Mouse (Mus musculus) midbrain, embryonic 15.5 days (tissue): ENCODE data around the gene Tnks2. TPM values are rescaled to one million over a fixed set of nuclear protein-coding genes. Genes with fewer than 3 reads are reported as not detected.
A peak's percentile ranks its signal among the peaks of the same experiment; 100 is the strongest.
"Not testable (repeated sequence)": the region's sequence is repeated elsewhere in the genome, so short reads cannot be mapped to it uniquely, and the experiment has no call there.

Experiments used
- ATAC-seq: fragments of 200-750 bp; cut with Nextera tagmentation; replicated peaks from 2 replicates; pipeline ENCODE4 v1.8.0; 2017; ENCODE audit warnings: moderate TSS enrichment
- H3K27ac ChIP-seq: fragments of 300-500 bp; sonication (generic); 2 replicates; pipeline ENCODE4 v1.5.1; 2015; ENCODE audit warnings: mild to moderate bottlenecking, inconsistent platforms
- H3K27me3 ChIP-seq: fragments of 300-500 bp; sonication (generic); replicated peaks from 2 replicates; pipeline ENCODE4 v1.6.1; 2015; ENCODE audit warnings: inconsistent platforms
- H3K36me3 ChIP-seq: fragments of 300-500 bp; sonication (generic); replicated peaks from 2 replicates; pipeline ENCODE4 v1.6.1; 2015; ENCODE audit warnings: inconsistent platforms
- H3K4me1 ChIP-seq: fragments of 300-500 bp; sonication (generic); 2 replicates; pipeline ENCODE4 v1.6.1; 2015; ENCODE audit warnings: inconsistent platforms
- H3K4me2 ChIP-seq: fragments of 300-500 bp; sonication (generic); 2 replicates; pipeline ENCODE4 v1.6.1; 2015; ENCODE audit warnings: inconsistent platforms, mild to moderate bottlenecking, moderate library complexity
- H3K4me3 ChIP-seq: fragments of 300-500 bp; sonication (generic); 2 replicates; pipeline ENCODE4 v1.5.1; 2015; ENCODE audit warnings: mild to moderate bottlenecking, inconsistent platforms
- H3K9ac ChIP-seq: fragments of 300-500 bp; sonication (generic); 2 replicates; pipeline ENCODE4 v1.6.1; 2015; ENCODE audit warnings: mild to moderate bottlenecking, inconsistent platforms
- H3K9me3 ChIP-seq: fragments of 300-500 bp; sonication (generic); 2 replicates; pipeline ENCODE4 v1.6.1; 2016; ENCODE audit warnings: inconsistent platforms
- WGBS: fragments of 180-500 bp; shearing (Covaris S2); methylation state at CpG from one replicate; pipeline ENCODE4 v1.1.7; 2015; ENCODE audit warnings: mixed read lengths; 5-methylcytosine and 5-hydroxymethylcytosine counted together
- polyA plus RNA-seq: library from polyadenylated mRNA; unstranded; fragments of >200 nt; fragmentation: Nextera tagmentation; extraction: Ambion mirVana; gene quantifications from 2 replicates; pipeline ENCODE4 v1.2.1, GENCODE M21; 2015

The Tnks2 gene
- polyA plus RNA-seq, 1 experiment from 2014 or later = 51.2 TPM

- Histone ChIP-seq H3K4me3 (peak overlapping the region; percentile 75), H3K27me3 (no peaks in the 10 kb centered on the region), H3K27ac (peak overlapping the region; percentile 94), H3K9me3 (no peaks in the 10 kb centered on the region), H3K36me3 (no peaks in the 10 kb centered on the region), H3K4me2 (peak overlapping the region; percentile 65), H3K4me1 (peaks cover 25% of the 10 kb centered on the region), H3K9ac (peak overlapping the region; percentile 56)
- 5% methylated on average over 19 of the region's 19 CpGs for WGBS
- peak; percentile 40 for ATAC-seq
These were observed 863 bp upstream of the Tnks2 start for GRCm38 (mm10) chr19:36832951-36833787.

DNA sequence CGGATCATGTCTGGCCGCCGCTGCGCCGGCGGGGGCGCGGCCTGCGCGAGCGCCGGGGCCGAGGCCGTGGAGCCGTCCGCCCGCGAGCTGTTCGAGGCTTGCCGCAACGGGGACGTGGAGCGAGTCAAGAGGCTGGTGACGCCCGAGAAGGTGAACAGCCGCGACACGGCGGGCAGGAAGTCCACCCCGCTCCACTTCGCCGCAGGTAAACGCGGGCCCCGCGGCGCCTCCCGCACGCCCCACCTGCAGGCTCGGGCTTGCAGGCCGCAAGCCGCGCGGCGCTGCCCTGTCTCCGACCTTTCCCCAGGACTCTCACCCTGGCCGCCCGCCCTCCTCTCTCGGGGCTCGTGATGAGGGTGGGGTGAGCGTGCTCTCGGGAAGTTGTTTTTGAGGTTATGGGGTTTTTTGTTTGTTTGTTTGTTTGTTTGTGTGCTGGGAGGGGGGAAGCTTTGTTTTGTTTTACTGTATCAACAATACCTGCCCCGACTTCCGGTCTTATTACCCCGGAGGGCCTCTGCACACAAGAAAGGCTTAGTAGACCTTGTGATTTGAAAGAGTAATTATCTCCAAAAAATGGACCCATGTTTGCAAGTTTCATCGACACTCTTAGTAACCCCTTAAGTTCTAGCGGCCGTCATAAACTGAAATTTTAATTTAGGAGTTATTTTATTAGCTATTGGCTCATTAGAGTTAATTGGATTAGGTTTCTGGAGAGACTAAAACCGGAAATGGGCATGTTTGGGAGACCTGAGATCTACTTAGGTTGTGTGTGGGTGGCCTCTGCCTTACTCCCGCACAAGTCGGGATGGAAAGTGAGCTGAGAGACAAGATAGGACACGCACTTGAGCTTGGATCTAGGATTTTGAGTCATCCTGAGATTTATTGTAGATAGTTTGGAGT, 750 bp downstream of the Tnks2 start:
- Histone ChIP-seq H3K36me3 (no peaks in the 10 kb centered on the region), H3K9me3 (no peaks in the 10 kb centered on the region), H3K27ac (peak overlapping the region; percentile 94), H3K9ac (peak overlapping the region; percentile 80), H3K27me3 (no peaks in the 10 kb centered on the region), H3K4me1 (peaks cover 25% of the 10 kb centered on the region), H3K4me3 (peak overlapping the region; percentile 75), H3K4me2 (peak overlapping the region; percentile 65)
- ATAC-seq = peak; percentile 6
- under 1% methylated on average over 54 of the region's 62 CpGs for WGBS

DNA sequence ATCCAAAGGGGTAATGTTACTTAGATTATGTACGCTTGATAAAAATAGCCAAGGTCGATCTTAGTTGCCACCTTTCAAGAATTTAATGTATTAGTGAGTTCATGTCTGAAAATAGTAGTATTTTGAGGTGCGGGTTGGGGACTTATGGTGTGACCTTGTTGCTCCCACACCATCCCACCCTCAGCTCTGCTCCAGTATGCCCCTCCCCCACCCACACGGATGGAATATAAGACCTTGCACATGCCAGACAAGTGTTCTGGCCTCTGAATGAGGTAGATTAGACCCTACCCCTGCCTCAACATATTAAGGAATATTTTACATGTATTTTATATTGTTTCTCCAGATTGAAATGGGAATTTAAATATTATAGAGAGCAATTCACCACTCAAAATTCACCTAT, 2.0 kb downstream of the Tnks2 start:
- Histone ChIP-seq H3K36me3 (no peaks in the 10 kb centered on the region), H3K9ac (no peak overlapping the region), H3K4me3 (peak overlapping the region; percentile 75), H3K27ac (no peak overlapping the region), H3K4me2 (peak overlapping the region; percentile 65), H3K27me3 (no peaks in the 10 kb centered on the region), H3K9me3 (no peaks in the 10 kb centered on the region), H3K4me1 (peaks cover 25% of the 10 kb centered on the region)
- 65% methylated on average over 4 of the region's 4 CpGs for WGBS
- no peak for ATAC-seq

DNA sequence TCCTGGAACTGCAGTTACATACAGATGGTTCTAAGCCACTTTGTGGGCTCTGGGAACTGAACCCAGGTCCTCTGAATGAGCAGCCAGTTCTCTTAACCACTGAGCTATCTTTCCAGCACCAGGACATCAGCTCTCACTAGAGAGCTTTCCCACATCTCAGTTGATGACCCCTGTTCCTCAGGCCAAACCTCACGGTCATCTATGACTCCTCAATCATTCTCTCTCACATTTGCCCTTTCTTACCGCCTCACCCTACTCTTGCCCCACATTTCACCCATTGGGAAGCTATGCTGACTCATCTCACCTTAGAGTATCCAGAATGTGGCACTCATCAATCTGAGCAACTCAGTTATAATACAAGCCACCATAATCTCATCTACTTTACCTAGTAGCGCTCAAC, 6.3 kb downstream of the Tnks2 start:
- H3K27me3 ChIP-seq = no peaks in the 10 kb centered on the region
- no peaks in the 10 kb centered on the region for H3K36me3 ChIP-seq
- peaks cover 17% of the 10 kb centered on the region for H3K4me1 ChIP-seq
- no peak overlapping the region for H3K27ac ChIP-seq
- no peak overlapping the region for H3K4me3 ChIP-seq
- no peak overlapping the region for H3K4me2 ChIP-seq
- no peaks in the 10 kb centered on the region for H3K9me3 ChIP-seq
- 97% methylated on average over 3 of the region's 3 CpGs for WGBS
- no peak for ATAC-seq
- H3K9ac ChIP-seq = no peak overlapping the region

DNA sequence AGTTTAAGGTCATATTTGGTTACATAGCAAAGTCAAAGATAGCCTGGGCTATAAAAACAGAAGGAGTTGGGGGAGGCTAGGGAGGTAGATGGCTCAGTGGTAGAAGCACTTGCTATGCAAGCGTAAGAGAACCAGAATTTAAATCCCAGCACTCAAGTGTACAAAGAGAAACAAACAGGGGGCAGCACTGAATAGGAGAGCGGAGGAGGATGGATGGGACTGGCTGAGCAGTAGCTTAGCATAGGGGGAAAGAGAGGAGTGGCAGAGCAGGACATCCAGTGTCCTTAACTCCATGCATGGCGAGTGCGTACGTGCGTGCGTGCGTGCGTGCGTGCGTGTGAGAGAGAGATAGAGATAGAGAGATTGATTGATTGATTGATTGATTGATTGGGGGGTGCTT, 9.8 kb downstream of the Tnks2 start:
- no peak overlapping the region for H3K9ac ChIP-seq
- no peak for ATAC-seq
- peaks cover 18% of the 10 kb centered on the region; the same call in 1 of the 2 replicates for H3K36me3 ChIP-seq
- no peaks in the 10 kb centered on the region for H3K9me3 ChIP-seq
- 90% methylated on average over 11 of the region's 11 CpGs for whole genome bisulfite sequencing
- H3K27me3 ChIP-seq = no peaks in the 10 kb centered on the region
- H3K4me2 ChIP-seq = no peak overlapping the region
- H3K4me3 ChIP-seq = no peak overlapping the region
- no peak overlapping the region for H3K27ac ChIP-seq
- no peaks in the 10 kb centered on the region for H3K4me1 ChIP-seq

DNA sequence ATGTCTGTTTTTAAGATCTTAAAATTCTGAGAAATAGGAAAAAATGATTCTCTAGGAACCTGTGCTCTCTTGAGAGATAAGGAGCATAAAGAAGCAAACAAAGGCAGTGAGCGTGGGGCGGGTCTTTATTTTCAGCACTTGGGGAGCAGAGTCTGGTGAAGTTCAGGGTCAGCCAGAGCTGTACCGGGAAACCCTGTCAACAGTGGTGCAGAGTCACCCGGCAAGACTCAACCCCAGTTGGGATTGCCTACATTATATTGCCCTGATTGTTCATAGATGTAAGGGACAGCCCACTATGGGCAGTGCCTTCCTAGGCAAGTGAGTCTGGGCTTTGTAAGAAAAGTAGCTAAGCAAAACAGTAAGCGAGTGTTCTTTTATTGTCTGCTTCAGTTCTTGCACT, 11.9 kb downstream of the Tnks2 start:
- H3K36me3 ChIP-seq = peaks cover 30% of the 10 kb centered on the region

DNA sequence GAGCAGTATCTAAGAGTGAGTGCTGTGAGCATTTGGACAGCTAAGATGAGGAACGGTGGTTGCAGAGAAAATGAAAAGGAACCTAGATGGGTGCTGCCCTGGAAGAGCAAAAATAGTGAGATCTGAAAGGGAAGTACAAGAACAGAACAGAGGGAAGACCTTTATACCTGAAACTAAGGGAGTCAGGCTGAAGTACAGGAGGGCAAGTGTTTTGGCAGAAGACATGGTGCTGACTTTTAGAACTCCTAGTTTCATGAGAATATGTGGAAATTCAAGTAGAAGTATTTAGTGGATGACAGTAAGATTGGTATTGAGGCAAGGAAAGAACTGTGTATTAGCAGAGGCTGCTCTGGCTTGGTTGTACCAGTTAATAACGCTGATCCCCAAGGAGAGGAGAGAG, 19.8 kb downstream of the Tnks2 start:
- Histone ChIP-seq H3K9ac (no peak overlapping the region), H3K36me3 (peaks cover 68% of the 10 kb centered on the region), H3K9me3 (no peaks in the 10 kb centered on the region), H3K4me2 (no peak overlapping the region), H3K27ac (no peak overlapping the region), H3K4me1 (no peaks in the 10 kb centered on the region), H3K27me3 (no peaks in the 10 kb centered on the region), H3K4me3 (no peak overlapping the region)
- ATAC-seq = no peak
- WGBS = 88% methylated on average over 2 of the region's 2 CpGs

More for the DNA sequence above, 11.9 kb downstream of the Tnks2 start:
- Histone ChIP-seq H3K27me3 (no peaks in the 10 kb centered on the region), H3K27ac (no peak overlapping the region), H3K9me3 (no peaks in the 10 kb centered on the region), H3K4me2 (no peak overlapping the region), H3K4me3 (no peak overlapping the region), H3K4me1 (no peaks in the 10 kb centered on the region), H3K9ac (no peak overlapping the region)
- WGBS = 85% methylated on average over 5 of the region's 5 CpGs
- no peak for ATAC-seq

- H3K4me1 ChIP-seq = no peaks in the 10 kb centered on the region
- no peak for ATAC-seq
- H3K27ac ChIP-seq = no peak overlapping the region
- no peak overlapping the region for H3K9ac ChIP-seq
- H3K27me3 ChIP-seq = no peaks in the 10 kb centered on the region
- no peaks in the 10 kb centered on the region for H3K9me3 ChIP-seq
- no peak overlapping the region for H3K4me3 ChIP-seq
- 93% methylated on average over 9 of the region's 9 CpGs for WGBS
- H3K36me3 ChIP-seq = peaks cover 63% of the 10 kb centered on the region
- no peak overlapping the region for H3K4me2 ChIP-seq
These were observed 23.8 kb downstream of the Tnks2 start for GRCm38 (mm10) chr19:36857851-36858250.

DNA sequence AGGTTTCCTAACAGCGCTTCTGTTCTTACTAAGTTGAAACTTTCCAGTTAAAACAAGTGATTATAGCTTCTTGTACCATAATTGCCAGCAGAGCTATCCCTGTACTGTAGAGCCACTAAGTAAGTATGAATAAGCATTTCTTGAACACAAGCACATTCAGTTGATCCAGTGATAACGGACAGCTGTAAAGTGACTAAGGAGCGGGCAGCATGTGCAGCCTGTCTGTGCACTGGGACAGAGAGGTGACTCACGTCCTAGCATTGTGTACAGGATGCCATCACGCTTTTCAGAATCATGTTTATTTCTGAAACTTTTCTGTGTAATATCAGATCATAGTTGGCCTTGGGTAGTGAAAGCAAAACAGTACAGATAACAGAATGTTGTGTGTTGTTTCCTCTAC, 26.4 kb downstream of the Tnks2 start:
- Histone ChIP-seq H3K4me3 (no peak overlapping the region), H3K27me3 (no peaks in the 10 kb centered on the region), H3K4me2 (no peak overlapping the region), H3K4me1 (no peaks in the 10 kb centered on the region), H3K9ac (no peak overlapping the region), H3K36me3 (peaks cover 56% of the 10 kb centered on the region), H3K27ac (no peak overlapping the region), H3K9me3 (no peaks in the 10 kb centered on the region)
- no peak for ATAC-seq
- 94% methylated on average over 5 of the region's 5 CpGs for WGBS

DNA sequence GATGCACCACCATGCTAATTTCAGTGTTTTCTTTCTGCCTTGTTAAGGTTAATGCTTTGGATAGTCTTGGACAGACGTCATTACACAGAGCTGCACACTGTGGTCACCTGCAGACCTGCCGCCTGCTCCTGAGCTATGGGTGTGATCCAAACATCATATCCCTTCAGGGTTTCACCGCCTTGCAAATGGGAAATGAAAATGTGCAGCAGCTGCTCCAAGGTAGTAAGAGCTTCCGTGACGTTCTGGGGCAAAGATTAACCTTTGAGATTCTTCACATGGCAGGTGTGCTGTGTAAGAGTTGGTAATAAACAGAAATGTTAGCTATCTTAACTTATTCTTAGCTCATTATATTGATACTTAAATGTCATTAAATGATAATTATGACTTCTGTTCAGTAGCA, 31.9 kb downstream of the Tnks2 start:
- Histone ChIP-seq H3K4me1 (no peaks in the 10 kb centered on the region), H3K36me3 (peaks cover 48% of the 10 kb centered on the region), H3K4me2 (no peak overlapping the region), H3K9me3 (no peaks in the 10 kb centered on the region), H3K9ac (no peak overlapping the region), H3K4me3 (no peak overlapping the region), H3K27ac (no peak overlapping the region), H3K27me3 (no peaks in the 10 kb centered on the region)
- no peak for ATAC-seq
- 91% methylated on average over 5 of the region's 5 CpGs for WGBS

DNA sequence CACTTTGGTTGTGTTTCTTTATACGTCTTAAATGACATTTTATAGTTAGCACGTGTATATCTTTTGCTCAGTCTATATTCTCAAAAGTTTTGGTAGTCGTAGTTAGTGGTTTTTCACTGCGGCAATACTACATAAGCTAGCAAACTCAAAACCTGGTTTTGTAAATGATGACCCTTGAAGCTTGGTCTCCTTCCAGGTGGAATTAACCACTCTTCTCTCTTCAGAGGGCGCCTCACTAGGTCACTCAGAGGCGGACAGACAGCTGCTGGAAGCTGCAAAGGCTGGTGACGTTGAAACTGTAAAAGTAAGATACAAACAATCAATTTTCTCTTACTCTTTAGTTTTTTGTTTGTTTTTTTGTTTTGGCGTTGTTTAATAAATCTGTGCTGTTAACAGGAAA, 33.4 kb downstream of the Tnks2 start:
- ATAC-seq = no peak
- WGBS = 93% methylated on average over 8 of the region's 8 CpGs
- Histone ChIP-seq H3K4me1 (no peaks in the 10 kb centered on the region), H3K27ac (no peak overlapping the region), H3K9me3 (no peaks in the 10 kb centered on the region), H3K27me3 (no peaks in the 10 kb centered on the region), H3K36me3 (peaks cover 49% of the 10 kb centered on the region), H3K4me3 (no peak overlapping the region), H3K9ac (no peak overlapping the region), H3K4me2 (no peak overlapping the region)

GRCm38 (mm10) chr19:36868675-36869074, 34.6 kb downstream of the Tnks2 start:
- not testable (repeated sequence) for H3K27ac ChIP-seq, H3K4me1 ChIP-seq, H3K9me3 ChIP-seq, H3K4me2 ChIP-seq, H3K27me3 ChIP-seq, H3K4me3 ChIP-seq, ATAC-seq, H3K9ac ChIP-seq
- peaks cover 51% of the 10 kb centered on the region for H3K36me3 ChIP-seq
- 79% methylated on average over 3 of the region's 3 CpGs for WGBS
